Mouse (Mus musculus): ENCODE results near the gene Prr5l.

Prr5l gene

DNA sequence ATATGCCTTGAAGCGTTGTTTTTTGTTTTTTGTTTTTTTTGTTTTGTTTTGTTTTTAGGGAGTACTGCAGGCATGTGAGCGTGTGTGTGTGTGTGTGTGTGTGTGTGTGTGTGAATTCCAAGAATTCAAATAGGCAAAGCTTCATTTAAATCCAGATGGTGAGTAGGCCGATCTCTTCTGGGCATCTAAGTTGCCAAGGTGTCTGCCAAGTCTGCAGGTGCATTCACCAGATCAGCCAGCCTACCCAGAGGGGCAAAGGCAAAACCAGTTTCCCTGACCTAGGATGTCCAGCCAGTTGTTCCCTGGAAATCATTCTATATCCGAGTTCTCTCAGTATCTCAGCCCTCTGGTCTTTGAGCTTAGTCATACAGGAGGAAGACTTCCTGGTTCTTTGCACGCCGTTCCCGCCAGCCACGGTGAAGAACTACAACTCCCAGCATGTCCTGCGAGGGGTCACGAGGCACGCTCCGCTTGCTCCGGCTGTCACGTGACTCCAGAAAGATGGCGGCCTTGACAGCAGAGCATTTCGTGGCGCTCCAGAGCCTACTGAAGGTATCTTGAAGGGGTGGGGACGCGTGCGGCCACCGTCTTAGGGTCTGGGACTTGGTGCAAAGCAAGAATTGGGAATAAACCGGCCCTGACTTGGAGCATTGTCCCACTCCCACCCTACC, 3.1 kb upstream of the Prr5l start, which contains the start of gene Commd9:
Commd9 (plus strand) TSS at position 480 of the 671 bp plus-strand sequence.
- intact Hi-C loops (cut with DNase I), result no loop called here

DNA sequence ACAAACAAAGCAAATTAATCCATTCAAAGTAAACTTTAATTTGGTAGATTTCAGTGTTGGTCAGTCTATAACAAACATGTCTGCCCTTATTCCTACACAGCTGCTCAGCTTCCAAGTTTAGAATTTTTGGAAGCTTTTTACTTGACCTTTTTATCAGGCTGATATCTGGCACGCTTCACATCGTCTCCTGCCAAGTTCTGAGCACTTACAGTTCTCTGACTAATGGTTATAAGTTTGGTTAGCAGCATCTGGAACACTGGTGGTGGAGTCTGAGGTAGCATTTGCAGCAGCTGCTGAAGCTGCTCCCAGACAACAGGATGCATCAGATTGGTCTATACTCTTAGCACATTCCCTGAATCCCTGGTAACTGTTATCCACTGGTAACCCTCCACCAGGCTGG, 1.5 kb upstream of the Prr5l start:
- intact Hi-C loops (cut with DNase I), result no loop called here

DNA sequence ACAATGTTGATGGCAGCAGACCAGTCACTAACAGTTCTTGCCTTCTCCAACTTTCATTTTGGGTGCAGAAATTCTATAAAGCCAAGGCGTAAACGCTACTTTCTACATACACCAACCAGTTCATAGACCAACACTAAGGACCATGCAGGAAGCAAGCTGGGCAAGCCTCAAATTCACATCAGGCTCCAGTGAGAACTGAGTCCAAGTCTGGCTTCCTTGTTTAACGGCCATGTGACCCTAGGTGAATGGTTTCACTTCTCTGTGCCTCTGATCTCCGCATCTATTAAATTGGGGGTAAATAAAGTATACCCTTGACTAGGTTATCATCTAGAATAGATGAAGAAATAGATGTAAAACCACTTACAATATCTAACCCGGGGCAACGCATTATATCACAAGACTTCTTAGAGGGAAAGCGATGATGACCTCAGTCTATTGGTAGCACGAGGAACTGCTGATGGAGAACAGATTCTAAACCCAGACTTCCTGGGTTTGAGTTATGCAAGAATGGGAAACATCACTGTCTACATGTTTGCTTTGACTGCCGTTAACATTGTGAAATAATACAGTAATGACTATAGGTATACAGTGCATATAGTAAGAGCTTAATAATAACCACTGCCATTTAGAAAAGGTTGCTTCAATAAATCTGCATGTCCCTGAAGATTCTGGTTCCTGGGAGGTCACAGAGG, 1.2 kb downstream of the Prr5l start:
- intact Hi-C loops (cut with DNase I), result no loop called here

DNA sequence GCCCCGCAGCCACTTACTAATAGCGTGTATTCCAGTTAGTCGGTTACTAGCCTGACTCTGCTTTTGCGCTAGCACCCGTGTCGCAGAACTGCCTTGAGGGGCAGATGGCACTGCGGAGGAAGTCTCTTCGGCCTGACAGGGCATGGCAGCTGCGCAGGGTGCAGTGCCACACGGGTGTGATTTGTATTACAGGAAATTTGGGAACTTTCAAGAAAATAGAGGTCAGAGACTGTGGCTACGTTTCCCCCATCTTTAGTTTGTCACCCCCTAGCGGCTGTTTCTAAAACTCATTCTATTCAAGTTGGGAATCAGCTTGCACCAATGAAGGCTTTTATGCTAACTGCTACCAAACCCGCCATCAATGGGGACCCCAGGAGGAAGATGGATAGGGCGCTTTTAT, 11.6 kb downstream of the Prr5l start:
- intact Hi-C loops (cut with DNase I), result loop anchor here (2.0 to 5.0 kb wide), 2 partner anchors 164 to 179 kb away; no protein-coding TSS in a partner anchor

DNA sequence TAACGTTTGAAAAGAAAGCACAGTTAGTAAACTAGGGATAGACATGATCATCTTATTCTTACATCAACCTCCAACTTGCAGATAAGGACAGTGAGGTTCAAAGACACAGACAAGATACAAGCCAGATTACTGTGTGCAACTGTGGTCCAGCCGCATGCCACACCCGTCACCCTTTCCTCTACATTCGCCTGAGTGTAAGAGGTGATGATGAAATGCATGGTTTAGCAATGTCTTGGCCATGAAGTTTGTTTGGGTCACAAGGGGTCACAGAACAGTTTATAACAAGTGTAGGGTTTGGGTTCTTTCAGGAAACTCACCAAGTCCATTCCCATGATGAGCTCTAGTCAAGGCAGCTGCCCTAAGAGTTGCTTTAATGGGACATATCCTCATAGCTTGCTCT, 14.1 kb downstream of the Prr5l start:
- intact Hi-C loops (cut with DNase I), result no loop called here

DNA sequence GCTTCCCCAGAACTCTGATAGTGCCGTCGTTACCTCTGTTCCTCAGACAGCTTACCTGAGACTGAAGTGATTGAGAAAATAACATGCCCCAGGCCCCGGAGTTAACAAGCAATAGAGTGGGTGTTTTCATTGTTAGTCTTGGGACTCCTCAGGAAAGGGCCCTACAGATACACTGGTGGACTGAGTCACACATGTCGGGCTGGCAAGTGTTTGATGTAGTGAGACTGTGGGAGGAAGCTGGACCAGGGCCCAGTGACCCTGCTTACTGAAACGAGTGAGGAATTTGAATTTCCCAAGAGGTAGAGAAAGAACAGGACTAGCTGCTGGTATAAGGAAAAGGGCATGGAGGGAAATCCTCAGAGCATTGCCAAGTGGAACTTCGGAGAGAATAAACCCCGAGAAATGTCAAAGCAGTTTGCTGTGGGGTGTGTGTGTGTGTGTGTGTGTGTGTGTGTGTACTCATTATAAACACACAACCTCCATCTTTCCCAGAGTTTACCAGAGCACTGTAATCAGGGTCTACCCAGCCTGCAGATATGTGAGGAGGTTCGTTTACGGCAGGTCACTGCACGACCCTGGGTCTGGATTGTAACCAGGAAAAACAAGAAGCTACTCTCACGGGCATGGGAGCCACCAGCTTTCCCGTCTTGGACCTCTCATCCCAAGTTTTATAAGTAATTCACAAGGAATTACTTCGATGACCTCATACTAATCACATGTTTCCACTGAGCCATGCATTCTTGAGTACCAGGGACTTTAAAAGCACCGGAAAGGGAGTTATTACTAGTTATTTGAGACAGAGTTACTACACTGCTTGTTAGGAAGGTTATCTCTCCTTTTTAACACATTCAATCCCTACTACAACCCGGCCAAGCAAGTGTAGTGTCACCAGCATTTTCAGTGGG, 20.4 kb downstream of the Prr5l start:
- intact Hi-C loops (cut with DNase I), result no loop called here

DNA sequence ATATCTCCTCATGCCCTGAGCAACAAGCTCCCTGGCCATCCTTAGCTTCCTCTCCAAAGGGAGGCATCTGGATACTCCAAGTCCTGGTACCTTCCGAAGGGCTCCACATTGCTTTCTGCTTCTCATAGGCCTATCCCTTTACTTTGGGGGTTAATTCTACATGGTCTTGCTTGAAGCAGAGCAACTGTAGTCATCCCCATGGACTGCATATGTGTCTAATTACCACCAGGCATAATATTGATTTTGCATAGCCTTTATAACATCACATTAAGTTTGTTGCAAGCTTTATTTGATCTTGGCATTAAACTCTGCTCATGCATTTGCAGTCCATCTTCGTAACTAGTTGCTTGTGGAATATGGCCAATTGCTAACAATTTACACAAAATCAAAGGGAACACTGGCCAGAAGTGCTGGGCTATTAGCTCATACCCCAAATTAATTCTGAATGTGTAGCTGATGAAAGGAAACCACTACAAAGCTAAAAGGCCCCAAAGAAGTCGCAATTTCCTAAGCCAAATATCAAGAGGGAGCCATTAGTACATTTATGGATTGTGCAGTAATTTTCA, 21.8 kb downstream of the Prr5l start:
- intact Hi-C loops (cut with DNase I), result no loop called here

DNA sequence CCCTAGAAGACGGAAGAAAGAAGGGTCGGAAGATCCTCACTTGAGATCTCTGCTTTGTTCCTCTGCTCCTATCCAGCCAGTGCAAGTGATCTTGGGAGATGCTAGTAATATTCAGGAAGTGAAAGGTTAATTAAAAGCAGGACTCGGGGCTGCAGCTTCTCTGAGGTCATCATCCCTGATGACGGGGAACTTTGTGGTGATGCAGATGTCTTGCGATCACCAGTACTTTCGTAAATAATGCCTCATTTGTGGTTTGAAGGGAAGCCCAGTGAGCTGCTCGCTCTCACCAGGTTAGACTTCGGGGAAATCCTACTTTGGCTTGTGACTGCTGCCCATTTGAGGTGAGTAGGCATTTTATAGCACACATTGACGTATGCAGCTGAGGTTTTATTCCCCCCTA, 26.7 kb downstream of the Prr5l start:
- intact Hi-C loops (cut with DNase I), result no loop called here

DNA sequence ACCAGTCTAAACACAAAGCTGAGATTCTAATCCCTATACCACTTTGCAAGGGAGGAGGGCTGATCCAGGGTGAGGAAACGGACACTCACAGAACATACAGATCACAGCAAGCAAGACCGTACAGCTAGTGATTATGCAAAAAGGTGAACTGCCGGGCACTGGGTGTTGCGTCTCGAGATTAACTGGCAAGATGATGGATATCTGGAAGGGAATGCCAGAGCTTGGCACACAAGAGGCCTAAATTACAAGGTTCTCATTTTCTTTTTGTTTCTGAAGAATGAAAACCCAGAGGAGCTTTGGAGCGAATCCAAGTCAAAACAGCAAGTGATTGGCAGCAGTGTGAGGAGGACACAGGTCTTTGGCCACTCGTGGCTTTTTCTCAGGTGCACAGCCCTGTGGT, 28.0 kb downstream of the Prr5l start:
- intact Hi-C loops (cut with DNase I), result no loop called here

DNA sequence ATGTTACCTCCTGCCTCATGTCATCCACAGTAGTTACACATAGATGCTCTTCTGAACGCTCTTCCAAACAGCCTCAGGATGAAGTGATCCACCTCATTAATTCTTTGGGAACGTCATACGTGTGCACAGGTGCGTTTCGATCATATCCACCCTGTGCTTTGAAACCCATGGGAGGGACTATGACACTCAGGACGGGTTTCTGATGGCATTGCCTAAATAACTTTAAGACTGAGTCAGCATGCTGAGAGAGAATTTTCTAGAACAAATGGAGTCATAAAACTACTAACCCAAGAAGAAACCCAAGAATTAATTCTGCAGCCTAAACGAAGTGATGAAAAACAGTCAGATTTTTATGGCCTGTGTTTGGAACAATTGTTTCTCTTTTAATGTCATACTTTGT, 40.1 kb downstream of the Prr5l start:
- intact Hi-C loops (cut with DNase I), result no loop called here

DNA sequence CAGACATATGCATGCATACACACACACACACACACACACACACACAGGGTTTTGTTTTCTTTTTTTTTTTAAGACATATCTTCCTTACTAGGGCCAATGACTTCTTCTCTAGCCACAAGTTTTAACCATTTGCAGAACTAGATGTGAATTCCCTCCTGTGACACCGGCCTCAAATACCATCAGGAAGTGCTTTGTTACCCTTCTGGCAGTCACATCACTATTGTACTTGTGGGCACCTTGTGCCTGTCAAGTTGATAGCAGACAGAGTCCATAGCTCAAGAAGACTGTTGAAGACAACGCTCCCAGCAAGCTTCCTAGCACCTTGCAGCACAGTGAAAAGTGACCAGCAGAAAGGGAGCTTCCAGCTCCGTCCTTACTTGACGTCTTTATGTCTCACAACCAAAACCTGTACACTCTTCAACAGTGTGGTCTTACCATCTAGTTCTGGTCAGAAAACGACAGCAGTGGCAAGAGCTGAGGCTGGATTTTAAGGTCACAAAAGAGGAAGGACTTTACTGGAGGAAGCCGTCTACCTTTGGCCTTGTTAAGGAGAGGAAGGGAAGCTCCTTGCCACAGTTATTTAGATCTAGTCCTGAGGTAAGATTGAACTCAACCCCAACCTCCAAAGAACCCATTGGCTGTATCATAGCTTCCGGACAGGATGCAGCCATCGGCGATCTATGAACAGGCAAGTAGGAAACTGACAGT, 47.9 kb downstream of the Prr5l start:
- intact Hi-C loops (cut with DNase I), result no loop called here

DNA sequence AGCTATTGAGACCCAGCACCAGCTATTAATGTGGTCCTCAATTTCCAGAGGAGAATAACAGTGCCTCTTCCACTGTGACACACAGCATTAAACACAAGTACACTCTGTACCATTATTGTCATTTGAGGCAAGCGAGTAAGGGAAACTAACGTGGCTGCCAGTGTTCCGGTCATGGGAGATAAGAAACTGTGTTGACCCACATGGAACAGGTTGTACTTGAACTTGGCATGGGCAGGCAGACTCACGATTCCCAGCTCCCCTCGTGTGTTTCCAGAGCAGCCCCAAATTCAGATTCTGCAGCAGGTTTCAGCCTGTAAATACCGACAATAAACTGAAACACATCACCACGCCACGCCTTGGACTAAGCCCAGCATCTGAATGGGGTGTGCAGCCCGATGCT, 50.5 kb downstream of the Prr5l start:
- intact Hi-C loops (cut with DNase I), result no loop called here

DNA sequence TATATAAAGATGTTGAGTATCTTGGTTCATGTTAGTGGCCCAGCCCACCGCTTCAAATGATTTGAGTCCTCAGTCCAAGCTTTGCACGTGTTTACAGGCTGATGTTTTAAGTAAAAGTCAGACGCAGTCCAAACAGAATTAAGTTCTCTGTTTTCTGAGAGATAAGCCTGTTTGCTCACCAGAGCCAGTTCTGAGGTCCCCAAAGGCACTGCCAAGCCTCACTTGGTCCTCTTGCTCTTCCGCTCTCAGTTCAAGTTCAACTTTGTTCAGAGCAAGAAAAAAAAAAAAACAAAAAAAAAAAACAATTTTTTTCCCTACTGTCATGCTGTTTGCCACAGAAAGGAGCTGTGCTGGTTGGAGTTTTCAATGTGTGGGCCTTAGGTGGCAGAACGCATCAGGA, 51.0 kb downstream of the Prr5l start:
- intact Hi-C loops (cut with DNase I), result no loop called here

DNA sequence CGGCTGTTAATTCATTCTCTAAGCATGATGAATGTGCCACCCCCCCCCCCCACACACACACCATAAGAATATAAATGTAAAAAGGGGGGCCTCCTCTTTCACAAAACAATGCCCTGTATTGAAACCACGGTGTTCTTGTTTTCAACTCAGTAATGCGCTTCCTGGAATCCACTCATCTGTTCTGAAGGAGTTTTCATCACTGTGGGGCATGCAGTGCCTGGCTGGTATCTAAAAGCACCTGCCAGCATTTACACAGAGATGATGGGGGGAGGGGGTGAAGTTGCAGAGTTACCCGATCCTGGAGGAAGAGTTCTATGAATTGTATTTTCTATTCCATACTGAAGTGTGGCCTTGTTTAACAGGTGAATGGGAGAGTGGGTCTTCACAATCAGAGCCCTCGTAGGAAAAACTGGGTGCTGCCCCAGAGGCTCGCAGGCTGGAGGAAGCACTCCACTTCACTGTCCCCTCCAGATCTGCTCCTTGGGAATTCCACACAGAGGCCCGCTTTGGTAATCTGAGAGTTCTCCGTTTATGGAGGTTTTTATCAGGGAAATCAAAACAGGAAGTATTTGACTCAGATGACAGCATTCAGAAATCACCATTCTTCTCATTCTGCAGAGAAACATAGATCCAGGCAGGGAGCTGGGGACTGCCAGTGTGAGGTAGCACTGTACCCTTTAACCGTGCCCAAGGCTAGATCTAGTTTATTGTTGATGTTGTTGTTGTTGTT, 52.5 kb downstream of the Prr5l start:
- intact Hi-C loops (cut with DNase I), result no loop called here

DNA sequence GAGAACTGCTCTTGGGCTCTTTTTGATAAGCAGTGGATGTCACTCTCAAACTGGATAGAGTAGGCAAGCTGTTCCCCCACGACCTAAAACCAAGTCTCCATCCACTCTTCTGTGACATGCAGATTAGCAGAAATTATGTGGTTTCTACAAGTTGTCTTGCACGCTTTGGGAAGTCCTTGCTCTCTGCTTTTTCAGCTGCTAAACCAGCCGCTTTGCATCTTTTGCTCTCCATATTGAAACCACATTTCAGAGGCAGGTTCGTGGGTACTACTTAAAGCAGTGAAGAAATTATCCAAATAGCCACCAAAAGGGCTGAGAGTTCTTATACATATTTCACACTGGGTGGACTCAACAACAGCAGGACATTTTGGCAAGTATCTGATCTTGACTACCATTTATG, 53.8 kb downstream of the Prr5l start:
- intact Hi-C loops (cut with DNase I), result loop anchor here (5.0 kb wide), 1 partner anchor 122 kb away; no protein-coding TSS in a partner anchor

DNA sequence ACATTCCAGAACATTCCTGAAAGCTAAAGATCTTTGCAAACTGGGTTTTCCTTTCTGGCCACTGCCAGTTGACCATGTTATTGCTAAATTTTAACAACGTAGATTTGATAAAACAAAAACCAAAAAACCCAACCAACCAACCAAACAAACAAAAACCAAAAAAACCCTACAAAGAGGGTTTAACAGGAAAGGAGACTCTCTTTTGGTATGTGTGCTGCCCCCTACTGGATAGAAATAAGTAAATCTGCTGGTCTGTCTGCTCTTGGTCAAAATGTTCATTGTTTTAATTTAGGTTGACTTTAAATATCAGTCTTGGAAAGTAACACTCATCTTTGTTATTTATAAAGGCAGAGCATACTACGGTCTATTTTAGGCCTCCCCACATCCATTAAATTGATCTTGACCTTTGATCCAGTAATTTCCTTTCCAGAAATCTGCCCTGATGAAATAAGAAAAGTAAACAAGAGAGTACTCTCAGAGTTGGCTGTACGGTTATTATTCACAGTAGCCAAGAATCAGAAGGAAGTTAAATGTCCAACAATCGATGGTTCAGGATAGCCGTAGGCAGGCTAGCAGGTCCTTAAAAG, 54.7 kb downstream of the Prr5l start:
- intact Hi-C loops (cut with DNase I), result loop anchor here (5.0 kb wide), 1 partner anchor 121 kb away; no protein-coding TSS in a partner anchor

DNA sequence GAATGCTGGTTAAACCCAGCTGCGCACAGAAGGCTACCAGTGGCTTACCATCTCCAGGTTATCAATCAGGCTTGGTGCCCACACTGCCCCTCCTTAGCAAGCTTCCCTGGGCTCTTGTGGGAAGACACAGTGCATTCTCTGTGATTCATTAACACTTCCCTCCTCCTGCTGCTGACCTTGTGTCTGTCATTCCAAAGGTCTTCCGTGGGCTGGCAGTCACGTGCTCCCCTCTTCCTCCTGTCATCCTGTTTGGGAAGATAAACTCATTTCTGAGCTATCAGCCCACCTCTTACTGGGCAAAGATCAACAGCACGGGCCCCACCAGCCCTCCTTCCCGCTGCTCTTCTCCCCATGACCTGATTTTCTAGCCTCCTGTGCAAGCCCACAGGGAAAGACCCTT, 55.2 kb downstream of the Prr5l start:
- intact Hi-C loops (cut with DNase I), result loop anchor here (5.0 kb wide), 1 partner anchor 120 kb away; no protein-coding TSS in a partner anchor

DNA sequence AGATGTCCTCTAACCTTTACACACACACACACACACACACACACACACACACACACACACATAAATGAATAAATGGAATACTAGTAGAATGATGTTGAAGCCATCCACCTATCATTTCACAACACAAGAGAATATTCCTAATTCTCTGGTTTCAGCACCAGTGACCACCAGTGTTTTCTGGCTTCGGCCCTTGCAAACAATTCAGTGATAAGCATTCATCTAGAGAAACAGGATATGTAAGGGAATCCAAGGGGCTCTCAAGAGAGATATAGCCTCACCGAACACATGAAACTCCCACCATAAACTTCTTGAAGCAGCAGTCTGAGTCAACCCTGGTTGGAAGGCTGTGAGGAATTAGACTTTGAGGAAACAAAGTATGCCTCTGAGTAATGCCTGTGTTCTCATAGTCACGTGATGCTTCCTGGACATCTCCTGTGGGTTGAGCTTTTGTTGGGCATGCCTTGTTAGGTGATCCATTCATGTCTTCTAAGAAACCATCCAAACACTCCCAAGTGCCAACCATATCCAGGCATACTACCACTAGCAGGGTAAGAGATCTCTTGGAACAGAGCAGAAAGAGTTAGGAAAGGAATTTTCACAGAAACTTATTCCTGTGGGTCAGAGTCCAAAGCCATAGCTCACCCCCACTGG, 55.8 kb downstream of the Prr5l start:
- intact Hi-C loops (cut with DNase I), result loop anchor here (5.0 kb wide), 1 partner anchor 120 kb away; no protein-coding TSS in a partner anchor

DNA sequence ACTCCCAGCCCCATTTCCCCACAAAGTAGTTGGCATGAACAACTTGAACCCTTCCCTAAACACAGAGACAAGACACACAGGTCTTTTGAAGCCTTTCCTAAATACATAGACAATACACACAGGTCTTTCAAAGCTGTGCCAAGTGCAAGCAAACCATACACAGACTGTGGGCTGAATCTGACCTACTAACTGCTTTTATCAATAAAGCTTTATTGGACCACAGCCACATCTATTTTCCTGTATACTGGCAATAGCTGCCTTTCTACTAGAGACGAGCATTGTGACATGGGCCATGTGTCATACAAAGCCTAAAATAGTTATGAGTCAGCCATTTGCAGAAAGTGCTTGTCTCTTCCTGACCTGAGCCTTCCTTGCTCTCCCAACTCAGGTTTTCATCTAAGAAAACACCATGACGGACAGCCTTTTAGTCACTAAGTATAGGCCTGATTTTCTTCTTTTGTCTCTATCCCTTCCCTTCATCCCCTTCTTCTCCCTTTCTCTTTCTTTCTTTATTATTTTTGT, 56.6 kb downstream of the Prr5l start:
- intact Hi-C loops (cut with DNase I), result loop anchor here (5.0 kb wide), 1 partner anchor 119 kb away; no protein-coding TSS in a partner anchor

Data from adrenal gland (tissue).